Mouse (Mus musculus): Measurements from ENCODE around the gene 1810062G17Rik. TPM values are rescaled to one million over a fixed set of nuclear protein-coding genes. Genes with fewer than 3 reads are reported as not detected.
A peak's percentile ranks its signal among the peaks of the same experiment; 100 is the strongest.

1810062G17Rik gene
- polyA plus RNA-seq, 1 experiment from 2014 or later = not detected

GRCm38 (mm10) chr3:36501546-36501945 lies 25.8 kb downstream of the 1810062G17Rik start:
- no peak overlapping the region for H3K4me2 ChIP-seq (ENCODE audit: low read depth)
- no peaks in the 10 kb centered on the region for H3K27me3 ChIP-seq (ENCODE audit: control insufficient read depth, insufficient read depth, low read length)
- no peaks in the 10 kb centered on the region for H3K36me3 ChIP-seq (ENCODE audit: control insufficient read depth, insufficient read depth, low read length)
- H3K9me3 ChIP-seq (ENCODE audit: control insufficient read depth, low read length) = no peaks in the 10 kb centered on the region
- no peak overlapping the region for H3K9ac ChIP-seq (ENCODE audit: low read length)
- 76% methylated on average over 7 of the region's 7 CpGs for WGBS
- no peaks in the 10 kb centered on the region for H3K4me1 ChIP-seq (ENCODE audit: control insufficient read depth, insufficient read depth, low read length)
- no peak overlapping the region for H3K4me3 ChIP-seq (ENCODE audit: low read depth, low read length)
- ATAC-seq (ENCODE audit: insufficient read depth, low FRiP score, low TSS enrichment) (no peak), DNase-seq (ENCODE audit: low spot score) (no peak)
- H3K27ac ChIP-seq (ENCODE audit: low read depth, low read length) = no peak overlapping the region

GRCm38 (mm10) chr3:36505306-36505705 lies 29.6 kb downstream of the 1810062G17Rik start:
- DNase-seq (ENCODE audit: low spot score) = no peak
- Histone ChIP-seq H3K4me3 (ENCODE audit: low read depth, low read length) (no peak overlapping the region), H3K4me2 (ENCODE audit: low read depth) (no peak overlapping the region), H3K9me3 (ENCODE audit: control insufficient read depth, low read length) (no peaks in the 10 kb centered on the region), H3K4me1 (ENCODE audit: control insufficient read depth, insufficient read depth, low read length) (no peaks in the 10 kb centered on the region), H3K9ac (ENCODE audit: low read length) (no peak overlapping the region), H3K36me3 (ENCODE audit: control insufficient read depth, insufficient read depth, low read length) (no peaks in the 10 kb centered on the region), H3K27ac (ENCODE audit: low read depth, low read length) (no peak overlapping the region), H3K27me3 (ENCODE audit: control insufficient read depth, insufficient read depth, low read length) (no peaks in the 10 kb centered on the region)
- 84% methylated on average over 8 of the region's 8 CpGs for WGBS
- ATAC-seq (ENCODE audit: insufficient read depth, low FRiP score, low TSS enrichment) = no peak

GRCm38 (mm10) chr3:36505809-36506735 lies 30.3 kb downstream of the 1810062G17Rik start:
- Histone ChIP-seq H3K27me3 (ENCODE audit: control insufficient read depth, insufficient read depth, low read length) (no peaks in the 10 kb centered on the region), H3K36me3 (ENCODE audit: control insufficient read depth, insufficient read depth, low read length) (no peaks in the 10 kb centered on the region), H3K4me2 (ENCODE audit: low read depth) (no peak overlapping the region), H3K4me1 (ENCODE audit: control insufficient read depth, insufficient read depth, low read length) (no peaks in the 10 kb centered on the region), H3K9me3 (ENCODE audit: control insufficient read depth, low read length) (no peaks in the 10 kb centered on the region), H3K9ac (ENCODE audit: low read length) (no peak overlapping the region), H3K4me3 (ENCODE audit: low read depth, low read length) (no peak overlapping the region), H3K27ac (ENCODE audit: low read depth, low read length) (no peak overlapping the region)
- DNase-seq (ENCODE audit: low spot score) (no peak), ATAC-seq (ENCODE audit: insufficient read depth, low FRiP score, low TSS enrichment) (no peak)
- WGBS = 69% methylated on average over 10 of the region's 10 CpGs

- H3K4me2 ChIP-seq (ENCODE audit: low read depth) = no peak overlapping the region
- WGBS = 91% methylated on average over 6 of the region's 6 CpGs
- H3K4me3 ChIP-seq (ENCODE audit: low read depth, low read length) = no peak overlapping the region
- no peaks in the 10 kb centered on the region for H3K4me1 ChIP-seq (ENCODE audit: control insufficient read depth, insufficient read depth, low read length)
- no peaks in the 10 kb centered on the region for H3K27me3 ChIP-seq (ENCODE audit: control insufficient read depth, insufficient read depth, low read length)
- H3K27ac ChIP-seq (ENCODE audit: low read depth, low read length) = no peak overlapping the region
- ATAC-seq (ENCODE audit: insufficient read depth, low FRiP score, low TSS enrichment) (no peak), DNase-seq (ENCODE audit: low spot score) (no peak)
- no peaks in the 10 kb centered on the region for H3K9me3 ChIP-seq (ENCODE audit: control insufficient read depth, low read length)
- H3K9ac ChIP-seq (ENCODE audit: low read length) = no peak overlapping the region
- H3K36me3 ChIP-seq (ENCODE audit: control insufficient read depth, insufficient read depth, low read length) = no peaks in the 10 kb centered on the region
These were observed 35.8 kb downstream of the 1810062G17Rik start for GRCm38 (mm10) chr3:36511491-36511890.

- no peaks in the 10 kb centered on the region for H3K4me1 ChIP-seq (ENCODE audit: control insufficient read depth, insufficient read depth, low read length)
- ATAC-seq (ENCODE audit: insufficient read depth, low FRiP score, low TSS enrichment) (no peak), DNase-seq (ENCODE audit: low spot score) (no peak)
- H3K27ac ChIP-seq (ENCODE audit: low read depth, low read length) = no peak overlapping the region
- H3K9me3 ChIP-seq (ENCODE audit: control insufficient read depth, low read length) = no peaks in the 10 kb centered on the region
- H3K27me3 ChIP-seq (ENCODE audit: control insufficient read depth, insufficient read depth, low read length) = peaks cover 12% of the 10 kb centered on the region
- H3K36me3 ChIP-seq (ENCODE audit: control insufficient read depth, insufficient read depth, low read length) = no peaks in the 10 kb centered on the region
- WGBS = 86% methylated on average over 9 of the region's 9 CpGs
- H3K4me2 ChIP-seq (ENCODE audit: low read depth) = no peak overlapping the region
- no peak overlapping the region for H3K9ac ChIP-seq (ENCODE audit: low read length)
- no peak overlapping the region for H3K4me3 ChIP-seq (ENCODE audit: low read depth, low read length)
These were observed 40.5 kb downstream of the 1810062G17Rik start for GRCm38 (mm10) chr3:36516196-36516595.

- ATAC-seq (ENCODE audit: insufficient read depth, low FRiP score, low TSS enrichment) (peak; percentile 31; the same call in 1 of the 2 replicates), DNase-seq (ENCODE audit: low spot score) (peak; percentile 54)
- Histone ChIP-seq H3K27ac (ENCODE audit: low read depth, low read length) (no peak within 1 kb of the TSS), H3K36me3 (ENCODE audit: control insufficient read depth, insufficient read depth, low read length) (no peaks in the 10 kb centered on the region), H3K27me3 (ENCODE audit: control insufficient read depth, insufficient read depth, low read length) (peaks cover 23% of the 10 kb centered on the region), H3K4me1 (ENCODE audit: control insufficient read depth, insufficient read depth, low read length) (no peaks in the 10 kb centered on the region), H3K9me3 (ENCODE audit: control insufficient read depth, low read length) (no peaks in the 10 kb centered on the region), H3K4me3 (ENCODE audit: low read depth, low read length) (peak within 1 kb of the TSS; percentile 42), H3K9ac (ENCODE audit: low read length) (peak within 1 kb of the TSS; percentile 56), H3K4me2 (ENCODE audit: low read depth) (peak within 1 kb of the TSS; percentile 82)
- under 1% methylated on average over 51 of the region's 51 CpGs for WGBS
These were observed 45.6 kb downstream of the 1810062G17Rik start, which contains the start of gene Gm11549 for GRCm38 (mm10) chr3:36521073-36522060. Gene Gm11549 (minus strand): TSS chr3:36521813.

- no peak for ATAC-seq (ENCODE audit: insufficient read depth, low FRiP score, low TSS enrichment)
These were observed 46.4 kb downstream of the 1810062G17Rik start for GRCm38 (mm10) chr3:36522137-36522536.

GRCm38 (mm10) chr3:36524466-36524865 lies 48.7 kb downstream of the 1810062G17Rik start:
- Histone ChIP-seq H3K36me3 (ENCODE audit: control insufficient read depth, insufficient read depth, low read length) (no peaks in the 10 kb centered on the region), H3K4me1 (ENCODE audit: control insufficient read depth, insufficient read depth, low read length) (no peaks in the 10 kb centered on the region), H3K9me3 (ENCODE audit: control insufficient read depth, low read length) (no peaks in the 10 kb centered on the region), H3K27me3 (ENCODE audit: control insufficient read depth, insufficient read depth, low read length) (peaks cover 23% of the 10 kb centered on the region), H3K4me3 (ENCODE audit: low read depth, low read length) (no peak overlapping the region), H3K9ac (ENCODE audit: low read length) (no peak overlapping the region), H3K27ac (ENCODE audit: low read depth, low read length) (no peak overlapping the region), H3K4me2 (ENCODE audit: low read depth) (no peak overlapping the region)
- DNase-seq (ENCODE audit: low spot score) (no peak), ATAC-seq (ENCODE audit: insufficient read depth, low FRiP score, low TSS enrichment) (no peak)
- 91% methylated on average over 3 of the region's 3 CpGs for WGBS

More at GRCm38 (mm10) chr3:36522137-36522536, 46.4 kb downstream of the 1810062G17Rik start:
- Histone ChIP-seq H3K27me3 (ENCODE audit: control insufficient read depth, insufficient read depth, low read length) (peaks cover 23% of the 10 kb centered on the region), H3K4me1 (ENCODE audit: control insufficient read depth, insufficient read depth, low read length) (no peaks in the 10 kb centered on the region), H3K36me3 (ENCODE audit: control insufficient read depth, insufficient read depth, low read length) (no peaks in the 10 kb centered on the region), H3K4me2 (ENCODE audit: low read depth) (peak overlapping the region; percentile 82), H3K9ac (ENCODE audit: low read length) (no peak overlapping the region), H3K9me3 (ENCODE audit: control insufficient read depth, low read length) (no peaks in the 10 kb centered on the region), H3K4me3 (ENCODE audit: low read depth, low read length) (no peak overlapping the region), H3K27ac (ENCODE audit: low read depth, low read length) (no peak overlapping the region)
- no peak for DNase-seq (ENCODE audit: low spot score)
- WGBS = 6% methylated on average over 4 of the region's 4 CpGs
